Mouse (Mus musculus) left cerebral cortex, adult 11 months (tissue): ENCODE results near the gene Vps33b.

Source experiments
- DNase-seq: peaks from one replicate; pipeline ENCODE4 v3.0.0; 2022; ENCODE audit warnings: low spot score

Gene Vps33b

GRCm38 (mm10) chr7:80268897-80269750 is at the start of gene Vps33b:
Gene Vps33b, plus strand, starts transcription at chr7:80269649.
- DNase-seq, result peak; percentile 90

GRCm38 (mm10) chr7:80220237-80220797 is 49.1 kb upstream of the Vps33b start:
- no peak for DNase-seq

GRCm38 (mm10) chr7:80221179-80221750 is 48.2 kb upstream of the Vps33b start:
- no peak for DNase-seq

- no peak for DNase-seq
These were observed 42.4 kb upstream of the Vps33b start for GRCm38 (mm10) chr7:80227065-80227464.

GRCm38 (mm10) chr7:80230196-80230595 is 39.3 kb upstream of the Vps33b start:
- DNase-seq, result no peak

- no peak for DNase-seq
These were observed 37.4 kb upstream of the Vps33b start for GRCm38 (mm10) chr7:80231971-80232488.

- peak; percentile 93 for DNase-seq
These were observed 36.9 kb upstream of the Vps33b start, which contains the start of the genes Cib1 and Gdpgp1 for GRCm38 (mm10) chr7:80232489-80233029. Gene Cib1, minus strand, starts transcription at chr7:80232813. Gene Gdpgp1, plus strand, starts transcription at chr7:80232865.

GRCm38 (mm10) chr7:80233799-80234198 is 35.6 kb upstream of the Vps33b start:
- DNase-seq, result no peak

GRCm38 (mm10) chr7:80238542-80238941 is 30.9 kb upstream of the Vps33b start:
- no peak for DNase-seq

- DNase-seq, result no peak
These were observed 27.8 kb upstream of the Vps33b start for GRCm38 (mm10) chr7:80241661-80242060.

GRCm38 (mm10) chr7:80244851-80245250 is 24.6 kb upstream of the Vps33b start:
- DNase-seq, result no peak

GRCm38 (mm10) chr7:80246148-80246721 is 23.2 kb upstream of the Vps33b start, which contains the start of gene Ttll13:
Gene Ttll13, plus strand, starts transcription at chr7:80246376.
- DNase-seq, result peak; percentile 96

GRCm38 (mm10) chr7:80246859-80247258 is 22.6 kb upstream of the Vps33b start:
- no peak for DNase-seq

GRCm38 (mm10) chr7:80252437-80252836 is 17.0 kb upstream of the Vps33b start:
- DNase-seq, result no peak

GRCm38 (mm10) chr7:80252886-80253285 is 16.6 kb upstream of the Vps33b start:
- DNase-seq, result no peak

GRCm38 (mm10) chr7:80255981-80256380 is 13.5 kb upstream of the Vps33b start:
- no peak for DNase-seq

GRCm38 (mm10) chr7:80257706-80258105 is 11.7 kb upstream of the Vps33b start:
- no peak for DNase-seq

GRCm38 (mm10) chr7:80260625-80261371 is 8.7 kb upstream of the Vps33b start, which contains the start of gene Ngrn:
Gene Ngrn, plus strand, starts transcription at chr7:80261215.
- DNase-seq, result peak; percentile 71

GRCm38 (mm10) chr7:80261372-80261990 is 8.0 kb upstream of the Vps33b start:
- DNase-seq, result no peak

GRCm38 (mm10) chr7:80264606-80265005 is 4.8 kb upstream of the Vps33b start:
- DNase-seq, result no peak

- no peak for DNase-seq
These were observed 1.7 kb upstream of the Vps33b start for GRCm38 (mm10) chr7:80267764-80268163.
